24 mouse cellular contexts compared by ENCODE assay signal in the genomic region with DNA sequence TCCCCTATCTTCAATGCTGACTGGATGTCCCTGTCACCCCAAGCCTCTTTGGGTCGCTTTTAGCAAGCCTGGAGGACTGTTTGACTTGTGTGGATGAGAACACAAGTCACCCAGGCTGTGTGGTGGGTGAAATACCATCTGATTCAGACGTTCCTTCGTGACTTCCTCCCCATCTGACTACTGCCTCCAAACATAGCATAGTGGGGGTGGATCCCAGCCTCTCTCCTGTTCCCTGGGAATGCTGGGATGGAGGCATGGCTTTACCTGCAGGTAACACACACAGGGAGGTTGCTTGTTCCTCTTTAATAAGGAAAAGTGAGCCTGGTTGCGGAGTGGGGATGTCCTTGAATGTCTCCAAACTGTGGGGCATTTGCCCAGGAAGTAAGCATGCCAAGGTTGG.
A peak's percentile ranks its signal among the peaks of the same experiment; 100 is the strongest.
DNase-seq lines count a peak whose midpoint lies in the region; TF ChIP-seq lines count a peak whose summit lies in the region.
"Had no signal": no experiment of that assay in that cellular context is flagged by ENCODE, and none has a peak within 500 bp of the region (broad histone marks: within the 10 kb centered on the region; RNA-seq: fewer than 3 reads in every experiment).

No protein-coding gene starts in this region.

- H3K4me1 ChIP-seq in testis, adult 2 months (ENCODE audit: control insufficient read depth, insufficient read depth, low read length), result no peaks in the 10 kb centered on the region
- H3K4me1 ChIP-seq: embryonic facial prominence, embryonic 10.5 days; hindbrain, embryonic 12.5 days; limb, embryonic 15.5 days; neural tube, embryonic 13.5 days had no signal

- peak overlapping the region; percentile 78 for H3K27ac ChIP-seq in layer of hippocampus, adult 2 months
- H3K27ac ChIP-seq in testis, adult 2 months (ENCODE audit: control insufficient read depth, insufficient read depth, low read depth, low read length), result no peak overlapping the region
- H3K27ac ChIP-seq: embryonic facial prominence, embryonic 10.5 days; forebrain, embryonic 15.5 days; hindbrain, embryonic 12.5 days; kidney, embryonic 15.5 days; limb, embryonic 15.5 days; neural tube, embryonic 13.5 days had no signal

- no peak overlapping the region for H3K4me3 ChIP-seq in layer of hippocampus, adult 2 months
- peak overlapping the region; percentile 78 for H3K4me3 ChIP-seq in testis, adult 2 months (ENCODE audit: control insufficient read depth, low read depth, low read length)
- H3K4me3 ChIP-seq: embryonic facial prominence, embryonic 10.5 days; forebrain, embryonic 15.5 days; heart, embryonic 12.5 days; hindbrain, embryonic 12.5 days; kidney, embryonic 15.5 days; limb, embryonic 15.5 days; neural tube, embryonic 13.5 days had no signal

- TF ChIP-seq POLR2A in testis, adult 2 months (IDR thresholded peaks at IDR 0.05; ENCODE audit: control insufficient read depth, low read depth, low read length), result no peak

- no peaks in the 10 kb centered on the region for H3K36me3 ChIP-seq in testis, adult 2 months (ENCODE audit: control insufficient read depth, insufficient read depth, low read length)
- H3K36me3 ChIP-seq: embryonic facial prominence, embryonic 10.5 days; forebrain, embryonic 15.5 days; heart, embryonic 12.5 days; hindbrain, embryonic 12.5 days; kidney, embryonic 15.5 days; limb, embryonic 15.5 days; neural tube, embryonic 13.5 days had no signal

- TF ChIP-seq CTCF in layer of hippocampus, adult 2 months (conservative IDR thresholded peaks at IDR 0.05), result no peak
- TF ChIP-seq CTCF in testis, adult 2 months (IDR thresholded peaks at IDR 0.05; ENCODE audit: control insufficient read depth, insufficient read depth, insufficient replicate concordance, low read depth, low read length), result no peak

- H3K27me3 ChIP-seq in testis, adult 2 months (ENCODE audit: control insufficient read depth, insufficient read depth, low read length), result no peaks in the 10 kb centered on the region
- H3K27me3 ChIP-seq: forebrain, embryonic 15.5 days; heart, embryonic 12.5 days; hindbrain, embryonic 12.5 days; kidney, embryonic 15.5 days; limb, embryonic 15.5 days; neural tube, embryonic 13.5 days had no signal

- peak; percentile 69 to 75 for DNase-seq in frontal cortex, adult 2 months (ENCODE audit: extremely low spot score in 1 of 2, low spot score in 1 of 2)
- no peak for DNase-seq in frontal cortex, postnatal 14 days (ENCODE audit: low spot score in 2 of 2)
- peak; percentile 47 to 72 for DNase-seq in layer of hippocampus, adult 2 months (ENCODE audit: low spot score in 2 of 2)
- DNase-seq in layer of hippocampus, postnatal 10 days (ENCODE audit: low spot score in 2 of 2), result no peak
- no peak for DNase-seq in testis, postnatal 10 days (ENCODE audit: low spot score)
- DNase-seq in telencephalon, adult 2 months (ENCODE audit: low read depth, low spot score), result peak; percentile 82
- no peak for DNase-seq in adrenal gland, postnatal 10 days
- DNase-seq: adrenal gland, postnatal 25 days; cerebellum, postnatal 10 days; heart, postnatal 14 days; kidney, postnatal 36 days; lung, postnatal 4 days; midbrain, embryonic 14.5 days; retina, postnatal 1 day; thymus, adult 2 months; thymus, postnatal 4 days had no signal

Comparison
In these comparisons a context has a peak if more than half of its experiments do, and no peak if none do; other contexts are left out.
1. DNase-seq: peak in frontal cortex, adult 2 months (2 of 2), layer of hippocampus, adult 2 months (2 of 2) and telencephalon, adult 2 months (single experiment); none in frontal cortex, postnatal 14 days (0 of 2), layer of hippocampus, postnatal 10 days (0 of 2), testis, postnatal 10 days (single experiment) and adrenal gland, postnatal 10 days (single experiment).